Mouse (Mus musculus) forelimb bud, embryonic 11.5 days (tissue): ENCODE data around the gene Krt20.

Experiments used
- DNase-seq: peaks from one replicate; pipeline ENCODE4 v3.0.0-alpha.2; 2012; ENCODE audit warnings: low read depth, low spot score

Krt20 gene

GRCm38 (mm10) chr11:99437972-99438371 is at the start of gene Krt20:
Krt20 (minus strand) TSS chr11:99438150.
- DNase-seq: no peak

GRCm38 (mm10) chr11:99474981-99475380 is 37.0 kb upstream of the Krt20 start:
- DNase-seq: no peak

DNA sequence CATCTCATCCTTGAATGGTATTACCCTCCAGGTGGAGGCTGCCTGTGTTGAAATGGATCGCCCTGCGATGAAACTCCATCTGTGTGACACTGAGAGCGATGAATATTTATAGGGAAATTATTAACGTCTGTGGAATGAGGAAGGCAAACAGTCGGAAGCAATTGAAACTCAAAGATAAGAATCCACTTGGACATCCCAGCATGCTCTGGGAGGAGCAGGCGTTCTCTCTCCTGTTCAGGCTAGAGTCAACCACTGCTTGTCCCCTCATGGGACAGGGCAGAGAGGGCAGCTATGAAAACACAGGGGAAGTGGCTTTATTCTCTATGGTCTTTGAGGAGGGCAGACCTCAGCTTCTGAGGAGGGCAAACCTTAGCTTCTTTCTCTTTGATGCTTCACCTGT is 35.5 kb upstream of the Krt20 start:
- DNase-seq: no peak

GRCm38 (mm10) chr11:99472405-99472804 is 34.5 kb upstream of the Krt20 start:
- no peak for DNase-seq

GRCm38 (mm10) chr11:99471946-99472345 is 34.0 kb upstream of the Krt20 start:
- no peak for DNase-seq

GRCm38 (mm10) chr11:99469228-99469627 is 31.3 kb upstream of the Krt20 start:
- DNase-seq: no peak

GRCm38 (mm10) chr11:99468566-99468965 is 30.6 kb upstream of the Krt20 start:
- no peak for DNase-seq

DNA sequence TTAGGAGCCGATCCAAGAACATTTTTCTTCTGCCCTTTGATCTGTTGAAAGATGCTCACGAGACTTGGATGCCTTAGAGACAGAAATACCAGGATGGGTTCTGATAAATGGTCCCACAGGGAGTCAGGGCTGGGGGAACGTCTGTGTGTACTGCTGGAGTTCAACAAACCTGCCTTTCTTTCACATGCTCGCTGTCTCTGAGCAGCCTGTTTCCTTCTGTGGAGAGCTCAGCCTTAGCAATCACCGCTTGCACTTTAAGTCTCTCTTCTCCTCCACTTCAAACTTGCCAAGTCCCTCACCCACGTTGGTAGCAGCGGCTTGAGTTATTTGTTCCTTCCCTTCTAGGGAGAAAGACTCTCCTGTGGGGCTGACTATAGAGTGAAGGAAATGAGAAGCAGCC is 28.4 kb upstream of the Krt20 start:
- no peak for DNase-seq

- peak; percentile 85 for DNase-seq
Measured at GRCm38 (mm10) chr11:99464836-99465235, 26.9 kb upstream of the Krt20 start.

DNA sequence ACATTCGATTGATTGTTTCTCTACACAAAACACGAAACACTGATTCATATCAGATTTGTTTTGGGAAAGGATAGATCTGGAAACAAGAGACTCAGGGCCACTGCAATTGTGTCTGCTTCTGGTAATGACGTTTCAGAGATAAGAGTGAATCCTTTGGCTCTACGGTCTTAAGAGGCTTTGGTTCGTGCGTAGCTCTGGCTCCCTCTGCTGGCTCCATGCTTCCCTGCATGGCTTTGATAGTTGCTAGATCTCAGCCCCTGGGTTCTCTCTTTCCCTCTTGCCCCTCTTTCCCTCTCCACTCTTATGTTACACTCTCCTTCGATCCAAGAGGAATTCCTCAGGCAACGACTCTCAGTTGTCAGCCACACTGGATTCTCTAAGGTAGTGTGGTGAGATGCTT is 25.2 kb upstream of the Krt20 start:
- DNase-seq: peak; percentile 43

DNA sequence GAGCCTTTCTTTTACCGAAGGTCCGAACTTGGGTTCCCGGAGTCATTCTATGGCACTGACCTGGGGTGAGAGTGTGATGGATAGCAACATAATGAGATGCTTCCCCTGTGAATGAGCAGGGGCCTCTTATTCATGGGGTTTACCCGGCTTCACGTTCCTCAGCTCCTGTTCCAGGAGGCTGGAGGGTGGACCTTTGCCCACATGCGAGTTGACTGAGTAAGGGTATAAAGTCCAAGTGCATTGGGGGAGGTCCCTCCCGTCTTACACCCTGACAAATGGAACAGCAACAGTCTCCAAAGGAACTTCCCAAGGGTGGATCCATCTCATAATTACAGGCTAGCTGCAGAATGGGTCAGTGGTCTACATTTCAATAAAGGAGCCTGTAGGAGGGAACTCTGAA is 23.8 kb upstream of the Krt20 start:
- DNase-seq: no peak

DNA sequence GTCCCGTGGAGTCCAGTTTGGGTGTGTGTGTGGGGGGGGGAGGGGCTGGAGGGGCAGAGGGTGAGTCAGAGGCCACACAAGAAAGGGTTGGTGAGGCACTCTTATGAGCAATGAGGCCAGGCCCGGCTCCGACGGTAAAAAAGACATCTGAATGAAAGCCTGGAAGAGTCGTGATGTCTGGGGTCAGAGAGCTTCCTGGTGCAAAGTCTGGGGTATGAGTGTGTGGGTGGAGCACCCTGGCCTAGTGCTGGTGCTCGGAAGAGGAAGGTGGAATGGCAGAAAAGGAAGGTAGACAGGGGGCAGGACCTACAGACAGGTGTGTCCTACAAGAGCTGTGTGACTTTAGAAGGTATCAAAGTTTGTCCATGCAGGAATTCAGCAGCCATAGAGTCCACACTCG is 20.9 kb upstream of the Krt20 start:
- no peak for DNase-seq

GRCm38 (mm10) chr11:99454759-99455158 is 16.8 kb upstream of the Krt20 start:
- no peak for DNase-seq

GRCm38 (mm10) chr11:99454044-99454443 is 16.1 kb upstream of the Krt20 start:
- no peak for DNase-seq

GRCm38 (mm10) chr11:99448769-99449168 is 10.8 kb upstream of the Krt20 start:
- no peak for DNase-seq

DNA sequence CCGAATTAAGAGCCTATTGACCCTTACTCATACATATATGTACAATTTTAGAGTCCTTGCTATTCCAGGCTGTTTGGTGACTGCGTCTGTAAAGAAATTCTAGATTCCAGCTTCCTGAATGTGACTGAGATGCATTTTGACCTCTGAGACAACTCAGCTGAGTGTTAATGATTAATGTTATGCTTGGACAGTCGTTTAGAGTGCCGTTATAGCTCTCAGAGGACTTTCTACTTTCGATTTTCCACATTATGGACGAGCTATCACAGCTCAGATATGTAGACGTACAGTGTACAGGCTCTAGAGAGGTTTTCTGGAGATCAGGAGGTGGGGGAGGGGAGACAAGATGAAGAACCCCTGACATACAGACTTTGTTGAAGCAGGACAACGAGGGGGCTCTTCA is 3.3 kb upstream of the Krt20 start:
- DNase-seq: no peak

- DNase-seq: no peak
Measured at GRCm38 (mm10) chr11:99439465-99439864, 1.5 kb upstream of the Krt20 start.

GRCm38 (mm10) chr11:99436625-99437024 is 1.3 kb downstream of the Krt20 start:
- DNase-seq: no peak

- no peak for DNase-seq
Measured at GRCm38 (mm10) chr11:99430670-99431069, 7.3 kb downstream of the Krt20 start.

GRCm38 (mm10) chr11:99422159-99422558 is 15.8 kb downstream of the Krt20 start, which contains the start of gene Krt12:
Krt12 (minus strand) TSS chr11:99422259.
- no peak for DNase-seq

GRCm38 (mm10) chr11:99420586-99420985 is 17.4 kb downstream of the Krt20 start:
- DNase-seq: no peak

DNA sequence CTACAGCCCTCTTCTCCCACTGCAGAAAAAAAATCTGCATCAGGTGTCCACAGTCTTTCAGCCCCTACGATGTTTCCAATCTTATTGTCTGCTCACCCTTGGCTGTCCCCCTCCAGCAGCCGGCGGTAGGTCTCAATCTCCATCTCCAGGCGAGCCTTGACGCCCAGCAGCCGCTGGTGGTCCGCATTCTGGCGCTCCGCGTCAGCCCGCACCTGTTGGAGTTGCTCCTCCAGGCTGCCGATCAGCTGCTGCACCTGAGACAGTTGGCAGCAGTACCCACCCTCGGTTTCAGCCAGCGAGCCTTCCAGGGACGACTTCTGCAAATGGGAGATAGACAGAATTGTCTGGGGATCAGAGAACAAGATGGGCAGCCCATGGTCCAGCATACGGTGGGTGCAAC is 20.1 kb downstream of the Krt20 start:
- DNase-seq: no peak

- DNase-seq: no peak
Measured at GRCm38 (mm10) chr11:99416902-99417301, 21.0 kb downstream of the Krt20 start.

DNA sequence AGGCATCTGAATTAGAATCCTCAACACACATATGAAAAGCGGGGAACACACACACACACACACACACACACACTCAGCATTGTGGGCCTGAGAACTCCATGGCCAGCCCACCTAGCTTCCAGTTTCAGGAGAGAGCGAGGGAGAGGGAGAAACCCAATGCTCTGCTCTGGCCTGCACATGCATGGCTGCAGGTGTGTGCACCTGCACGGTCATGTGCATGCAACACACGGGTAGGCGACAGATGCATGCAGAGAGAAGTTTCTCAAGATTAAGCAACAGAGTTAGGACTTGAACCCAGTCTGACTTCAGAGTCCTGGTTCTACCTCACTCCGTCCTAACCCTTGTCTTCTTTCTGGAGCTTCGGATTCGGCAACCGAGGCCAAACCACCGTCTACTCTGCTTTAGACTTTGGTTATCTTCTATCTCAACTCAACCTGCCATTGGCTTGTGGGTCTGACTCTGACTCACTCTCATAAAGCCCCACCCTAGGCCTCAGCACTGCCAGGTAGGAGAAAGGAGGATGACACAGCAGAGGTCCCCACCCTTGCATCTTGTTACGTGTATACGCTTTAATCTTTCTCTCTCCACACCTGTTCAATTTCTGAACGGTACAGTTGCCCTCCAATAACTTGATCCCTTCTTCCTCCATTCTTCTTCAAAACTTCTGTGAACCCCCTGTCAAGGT is 23.3 kb downstream of the Krt20 start:
- no peak for DNase-seq
